In genomic region chr12:85629661-85630481, GRCm38 (mm10) we compare ENCODE assay signal across 10 mouse cellular contexts. TPM values are rescaled to one million over a fixed set of nuclear protein-coding genes. Genes with fewer than 3 reads are reported as not detected.
A peak's percentile ranks its signal among the peaks of the same experiment; 100 is the strongest.
DNase-seq lines count a peak whose midpoint lies in the region; ATAC-seq and TF ChIP-seq lines count a peak whose summit lies in the region.
"Had no signal": no experiment of that assay in that cellular context is flagged by ENCODE, and none has a peak within 500 bp of the region (broad histone marks: within the 10 kb centered on the region; RNA-seq: fewer than 3 reads in every experiment).

No protein-coding gene starts in this region.

- no peak for TF ChIP-seq CTCF in bone marrow, adult 2 months (IDR thresholded peaks at IDR 0.05; ENCODE audit: control insufficient read depth, insufficient read depth, low read length)
- no peak for TF ChIP-seq CTCF in lung, postnatal 0 days (IDR thresholded peaks at IDR 0.05)

- peaks cover 12% of the 10 kb centered on the region for H3K4me1 ChIP-seq in bone marrow, adult 2 months (ENCODE audit: control insufficient read depth, insufficient read depth, low read length)
- H3K4me1 ChIP-seq in heart, embryonic 12.5 days (replicated peaks) = peaks cover 17% of the 10 kb centered on the region
- H3K4me1 ChIP-seq in lung, postnatal 0 days (ENCODE audit: insufficient read depth, low read depth, low read length) = 0 out of 2 replicates have a peak, but pooled peaks cover 4% of the 10 kb centered on the region
- no peaks in the 10 kb centered on the region for H3K4me1 ChIP-seq in intestine, embryonic 16.5 days (ENCODE audit: control insufficient read depth, insufficient read depth, low read length)

- peak overlapping the region; percentile 83 for H3K27ac ChIP-seq in bone marrow, adult 2 months (ENCODE audit: control insufficient read depth, insufficient read depth, low read depth, low read length, poor library complexity)
- no peak overlapping the region for H3K27ac ChIP-seq in heart, embryonic 12.5 days (ENCODE audit: poor library complexity, severe bottlenecking)
- no peak overlapping the region for H3K27ac ChIP-seq in lung, postnatal 0 days (ENCODE audit: low read length)
- H3K27ac ChIP-seq in intestine, embryonic 16.5 days (ENCODE audit: low read length) = no peak overlapping the region
- H3K27ac ChIP-seq: limb, embryonic 13.5 days; stomach, embryonic 15.5 days had no signal

- no peak overlapping the region for H3K4me2 ChIP-seq in heart, embryonic 12.5 days
- no peak overlapping the region for H3K4me2 ChIP-seq in lung, postnatal 0 days (replicated peaks; ENCODE audit: low read depth, low read length)
- no peak overlapping the region for H3K4me2 ChIP-seq in intestine, embryonic 16.5 days (ENCODE audit: low read depth, low read length)
- H3K4me2 ChIP-seq: limb, embryonic 13.5 days; stomach, embryonic 15.5 days had no signal

- no peak for TF ChIP-seq EP300 in lung, postnatal 0 days (IDR thresholded peaks at IDR 0.05)

- no peak overlapping the region for H3K4me3 ChIP-seq in bone marrow, adult 2 months (replicated peaks; ENCODE audit: control insufficient read depth, low read depth, low read length)
- H3K4me3 ChIP-seq in heart, embryonic 12.5 days = no peak overlapping the region
- no peak overlapping the region for H3K4me3 ChIP-seq in lung, postnatal 0 days (ENCODE audit: low read depth, low read length)
- no peak overlapping the region for H3K4me3 ChIP-seq in intestine, embryonic 16.5 days (ENCODE audit: low read length)
- H3K4me3 ChIP-seq: limb, embryonic 13.5 days; stomach, embryonic 15.5 days had no signal

- peak; percentile 59 for DNase-seq in gastrocnemius, adult 18-20 months (ENCODE audit: low spot score)
- DNase-seq in gastrocnemius, postnatal 4 days (ENCODE audit: low spot score in 2 of 2) = no peak
- peak; percentile 48 for DNase-seq in lung, postnatal 0 days (ENCODE audit: low spot score)
- DNase-seq in thymus, postnatal 4 days = peak; percentile 63
- DNase-seq in liver = no peak

- peaks cover 35% of the 10 kb centered on the region for H3K36me3 ChIP-seq in heart, embryonic 12.5 days
- peaks cover 35% of the 10 kb centered on the region for H3K36me3 ChIP-seq in lung, postnatal 0 days (ENCODE audit: insufficient read depth, low read length)
- no peaks in the 10 kb centered on the region for H3K36me3 ChIP-seq in intestine, embryonic 16.5 days (ENCODE audit: control insufficient read depth, insufficient read depth, low read length)

- no peaks in the 10 kb centered on the region for H3K9me3 ChIP-seq in heart, embryonic 12.5 days (replicated peaks)
- no peaks in the 10 kb centered on the region for H3K9me3 ChIP-seq in lung, postnatal 0 days (ENCODE audit: low read length)
- no peaks in the 10 kb centered on the region for H3K9me3 ChIP-seq in intestine, embryonic 16.5 days (ENCODE audit: control insufficient read depth, low read length)
- H3K9me3 ChIP-seq: limb, embryonic 13.5 days; stomach, embryonic 15.5 days had no signal

- no peaks in the 10 kb centered on the region for H3K27me3 ChIP-seq in heart, embryonic 12.5 days (replicated peaks)
- no peaks in the 10 kb centered on the region for H3K27me3 ChIP-seq in lung, postnatal 0 days (replicated peaks; ENCODE audit: insufficient read depth, low read length)
- H3K27me3 ChIP-seq in intestine, embryonic 16.5 days (replicated peaks; ENCODE audit: control insufficient read depth, insufficient read depth, low read length) = no peaks in the 10 kb centered on the region
- H3K27me3 ChIP-seq: limb, embryonic 13.5 days; stomach, embryonic 15.5 days had no signal

- no peak; the same call in 1 of the 2 replicates for TF ChIP-seq POLR2A in bone marrow, adult 2 months (IDR thresholded peaks at IDR 0.05; ENCODE audit: borderline replicate concordance, control insufficient read depth, low read depth, low read length)

- H3K9ac ChIP-seq in heart, embryonic 12.5 days = 0 out of 2 replicates have a peak overlapping the region, but pooled peaks have one; percentile 3
- H3K9ac ChIP-seq in lung, postnatal 0 days (replicated peaks; ENCODE audit: low read depth) = no peak overlapping the region
- H3K9ac ChIP-seq in intestine, embryonic 16.5 days (ENCODE audit: low read depth, low read length) = no peak overlapping the region
- H3K9ac ChIP-seq: limb, embryonic 13.5 days; stomach, embryonic 15.5 days had no signal

- 8% methylated on average over 21 of the region's 21 CpGs for WGBS in bone marrow, adult 2 months
- 66% methylated on average over 21 of the region's 21 CpGs for WGBS in heart, embryonic 12.5 days
- 47% methylated on average over 21 of the region's 21 CpGs for WGBS in lung, postnatal 0 days
- WGBS in intestine, embryonic 16.5 days = 70% methylated on average over 21 of the region's 21 CpGs

- ATAC-seq in heart, embryonic 12.5 days (ENCODE audit: insufficient number of reproducible peaks, low FRiP score) = no peak
- ATAC-seq in lung, postnatal 0 days = peak; percentile 65
- ATAC-seq in intestine, embryonic 16.5 days = no peak

RNA-seq across cellular contexts. Expression of gene Jdp2, which starts 31.0 kb away (rescaled TPM):
- 1 to 10 TPM; 3.6 to 4.7 TPM for total RNA-seq in gastrocnemius, adult 18-20 months (2021)
- 10 to 100 TPM; 19.3 to 21.5 TPM for total RNA-seq in gastrocnemius, postnatal 4 days (2021)
- polyA plus RNA-seq in bone marrow, adult 2 months (2011; ENCODE audit: insufficient read depth, insufficient read length, low replicate concordance, missing spikeins) = 10.0 and 21.2 TPM in 2 replicates
- 0.56 and 0.90 TPM in 2 replicates for polyA plus RNA-seq in heart, embryonic 12.5 days (2016; fragmentation: Nextera tagmentation; extraction: Ambion mirVana)
- 1.2 and 1.4 TPM in 2 replicates for polyA plus RNA-seq in lung, postnatal 0 days (2015; fragmentation: Nextera tagmentation; extraction: Ambion mirVana)
- polyA plus RNA-seq in intestine, embryonic 16.5 days (2015; fragmentation: Nextera tagmentation; extraction: Ambion mirVana) = 0.26 and 0.27 TPM in 2 replicates

RNA-seq across cellular contexts. Expression of gene Batf, which starts 56.6 kb away (rescaled TPM):
- under 1 TPM in 1 of 2 experiments, not detected in 1; 0.32 TPM for total RNA-seq in gastrocnemius, adult 18-20 months (2021)
- 1 to 10 TPM in 1 of 2 experiments, under 1 TPM in 1; 0.59 to 1.2 TPM for total RNA-seq in gastrocnemius, postnatal 4 days (2021)
- polyA plus RNA-seq in bone marrow, adult 2 months (2011; ENCODE audit: insufficient read depth, insufficient read length, low replicate concordance, missing spikeins) = 4.1 and 11.7 TPM in 2 replicates
- 3.8 and 4.0 TPM in 2 replicates for polyA plus RNA-seq in heart, embryonic 12.5 days (2016; fragmentation: Nextera tagmentation; extraction: Ambion mirVana)
- 27.9 and 28.6 TPM in 2 replicates for polyA plus RNA-seq in lung, postnatal 0 days (2015; fragmentation: Nextera tagmentation; extraction: Ambion mirVana)
- polyA plus RNA-seq in intestine, embryonic 16.5 days (2015; fragmentation: Nextera tagmentation; extraction: Ambion mirVana) = 3.5 and 3.6 TPM in 2 replicates

Comparison
In these comparisons a context has a peak if more than half of its experiments do, and no peak if none do; other contexts are left out.
1. DNase-seq: peak in gastrocnemius, adult 18-20 months (single experiment), lung, postnatal 0 days (single experiment) and thymus, postnatal 4 days (single experiment); none in gastrocnemius, postnatal 4 days (0 of 2) and liver (single experiment).